ENCODE assay signal across 12 mouse cellular contexts in genomic region chr9:62407357-62408146, GRCm38 (mm10).
DNase-seq lines count a peak whose midpoint lies in the region; ATAC-seq and TF ChIP-seq lines count a peak whose summit lies in the region.
"Had no signal": no experiment of that assay in that cellular context is flagged by ENCODE, and none has a peak within 500 bp of the region (broad histone marks: within the 10 kb centered on the region; RNA-seq: fewer than 3 reads in every experiment).

No protein-coding gene starts in this region.

- DNase-seq in heart, adult 2 months: peak in 1 of 2 experiments; percentile 34
- peak; percentile 50 for DNase-seq in lung, postnatal 14 days
- no peak for DNase-seq in spleen, postnatal 36 days (ENCODE audit: low spot score in 2 of 2)
- DNase-seq in forebrain, postnatal 0 days: no peak
- DNase-seq: B cell, adult 2 months; layer of hippocampus, adult 9-11 months; right cerebral cortex, postnatal 14 days had no signal

- H3K9me3 ChIP-seq in heart, embryonic 12.5 days (replicated peaks): peaks cover 9% of the 10 kb centered on the region; the same call in 1 of the 2 replicates
- H3K9me3 ChIP-seq in ES-Bruce4 (replicated peaks; ENCODE audit: control insufficient read depth, insufficient read depth, low read length, poor library complexity, severe bottlenecking): peaks cover 3% of the 10 kb centered on the region; the same call in 1 of the 2 replicates
- H3K9me3 ChIP-seq in kidney, embryonic 16.5 days (ENCODE audit: low read length): no peaks in the 10 kb centered on the region
- no peaks in the 10 kb centered on the region for H3K9me3 ChIP-seq in forebrain, postnatal 0 days (ENCODE audit: low read length)

- H3K27me3 ChIP-seq in heart, adult 2 months (ENCODE audit: control insufficient read depth, insufficient read depth, low read length): no peaks in the 10 kb centered on the region
- no peaks in the 10 kb centered on the region for H3K27me3 ChIP-seq in heart, embryonic 12.5 days (replicated peaks)
- no peaks in the 10 kb centered on the region for H3K27me3 ChIP-seq in ES-Bruce4 (ENCODE audit: control insufficient read depth, insufficient read depth, low read length, poor library complexity, severe bottlenecking)
- H3K27me3 ChIP-seq in kidney, embryonic 16.5 days (ENCODE audit: insufficient read depth, low read length): no peaks in the 10 kb centered on the region
- no peaks in the 10 kb centered on the region for H3K27me3 ChIP-seq in forebrain, postnatal 0 days (ENCODE audit: insufficient read depth, low read length)
- H3K27me3 ChIP-seq: limb, embryonic 13.5 days had no signal

- H3K4me1 ChIP-seq in heart, adult 2 months (ENCODE audit: control insufficient read depth, insufficient read depth, low read length): no peaks in the 10 kb centered on the region; the same call in 1 of the 2 replicates
- peaks cover 17% of the 10 kb centered on the region; the same call in 1 of the 2 replicates for H3K4me1 ChIP-seq in heart, embryonic 12.5 days (replicated peaks)
- H3K4me1 ChIP-seq in ES-Bruce4 (ENCODE audit: control insufficient read depth, insufficient read depth, low read length): no peaks in the 10 kb centered on the region
- no peaks in the 10 kb centered on the region for H3K4me1 ChIP-seq in kidney, embryonic 16.5 days (ENCODE audit: insufficient read depth, low read length)
- H3K4me1 ChIP-seq in forebrain, postnatal 0 days (ENCODE audit: insufficient read depth): no peaks in the 10 kb centered on the region
- H3K4me1 ChIP-seq: limb, embryonic 13.5 days had no signal

- no peak overlapping the region for H3K9ac ChIP-seq in heart, adult 2 months (ENCODE audit: low read depth, low read length)
- H3K9ac ChIP-seq in heart, embryonic 12.5 days: no peak overlapping the region
- H3K9ac ChIP-seq in ES-Bruce4 (ENCODE audit: low read depth, poor library complexity, severe bottlenecking): no peak overlapping the region
- H3K9ac ChIP-seq in kidney, embryonic 16.5 days (replicated peaks; ENCODE audit: low read length): no peak overlapping the region
- H3K9ac ChIP-seq in forebrain, postnatal 0 days: no peak overlapping the region
- H3K9ac ChIP-seq: limb, embryonic 13.5 days had no signal

- peak overlapping the region; percentile 80 for H3K27ac ChIP-seq in heart, adult 2 months
- H3K27ac ChIP-seq in heart, embryonic 12.5 days (ENCODE audit: poor library complexity, severe bottlenecking): no peak overlapping the region
- H3K27ac ChIP-seq in ES-Bruce4 (ENCODE audit: insufficient read depth, low read length): peak overlapping the region; percentile 93
- no peak overlapping the region for H3K27ac ChIP-seq in kidney, embryonic 16.5 days (ENCODE audit: low read length)
- no peak overlapping the region for H3K27ac ChIP-seq in forebrain, postnatal 0 days (ENCODE audit: low read depth, low read length)
- H3K27ac ChIP-seq: limb, embryonic 13.5 days had no signal

- H3K79me2 ChIP-seq in heart, adult 2 months (replicated peaks; ENCODE audit: control insufficient read depth, insufficient read depth, low read length): no peaks in the 10 kb centered on the region

- ATAC-seq in heart, embryonic 12.5 days (ENCODE audit: insufficient number of reproducible peaks, low FRiP score): no peak
- ATAC-seq in hematopoietic stem cell, adult 5-6 weeks (replicated peaks in 1 of 2; ENCODE audit: insufficient read depth in 1 of 2, low FRiP score in 2 of 2, low TSS enrichment in 1 of 2, low read depth in 1 of 2, poor library complexity in 2 of 2, severe bottlenecking in 2 of 2): peak; percentile 62
- ATAC-seq in kidney, embryonic 16.5 days (ENCODE audit: low FRiP score, low TSS enrichment): no peak
- no peak for ATAC-seq in forebrain, postnatal 0 days

- intact Hi-C loops in heart, adult 2 months (cut with DNase I): no loop called here

- WGBS in heart, adult 2 months: 45% methylated on average over 5 of the region's 5 CpGs
- WGBS in heart, embryonic 12.5 days: 39% methylated on average over 5 of the region's 5 CpGs
- 80% methylated on average over 5 of the region's 5 CpGs for WGBS in kidney, embryonic 16.5 days
- 87% methylated on average over 5 of the region's 5 CpGs for WGBS in forebrain, postnatal 0 days

- peak; percentile 68; the same call in 1 of the 2 replicates for TF ChIP-seq EP300 in heart, adult 2 months (IDR thresholded peaks at IDR 0.05; ENCODE audit: insufficient read depth, low read depth, low read length)
- TF ChIP-seq EP300 in ES-Bruce4 (IDR thresholded peaks at IDR 0.05; ENCODE audit: insufficient read depth, low read depth, low read length): no peak

- H3K4me3 ChIP-seq in heart, adult 2 months: no peak overlapping the region
- H3K4me3 ChIP-seq in heart, embryonic 12.5 days: no peak overlapping the region
- no peak overlapping the region for H3K4me3 ChIP-seq in ES-Bruce4 (ENCODE audit: low read depth, low read length)
- no peak overlapping the region for H3K4me3 ChIP-seq in kidney, embryonic 16.5 days (ENCODE audit: low read length)
- no peak overlapping the region for H3K4me3 ChIP-seq in forebrain, postnatal 0 days (ENCODE audit: low read depth, low read length)
- H3K4me3 ChIP-seq: limb, embryonic 13.5 days had no signal

- TF ChIP-seq CTCF in heart, adult 2 months (IDR thresholded peaks at IDR 0.05): peak; percentile 56
- no peak for TF ChIP-seq CTCF in ES-Bruce4 (IDR thresholded peaks at IDR 0.05; ENCODE audit: low read depth, low read length)
- no peak for TF ChIP-seq CTCF in forebrain, postnatal 0 days (IDR thresholded peaks at IDR 0.05; ENCODE audit: low read depth)

- H3K36me3 ChIP-seq in heart, adult 2 months (ENCODE audit: control insufficient read depth, insufficient read depth, low read length): no peaks in the 10 kb centered on the region
- no peaks in the 10 kb centered on the region for H3K36me3 ChIP-seq in heart, embryonic 12.5 days
- no peaks in the 10 kb centered on the region for H3K36me3 ChIP-seq in ES-Bruce4 (ENCODE audit: control insufficient read depth, insufficient read depth, low read length, poor library complexity, severe bottlenecking)
- H3K36me3 ChIP-seq in kidney, embryonic 16.5 days (ENCODE audit: insufficient read depth, low read length): no peaks in the 10 kb centered on the region
- H3K36me3 ChIP-seq in forebrain, postnatal 0 days (ENCODE audit: insufficient read depth): no peaks in the 10 kb centered on the region
- H3K36me3 ChIP-seq: limb, embryonic 13.5 days had no signal

- no peak overlapping the region for H3K4me2 ChIP-seq in heart, embryonic 12.5 days
- no peak overlapping the region for H3K4me2 ChIP-seq in kidney, embryonic 16.5 days (replicated peaks; ENCODE audit: low read depth, low read length)
- H3K4me2 ChIP-seq in forebrain, postnatal 0 days (ENCODE audit: low read depth): no peak overlapping the region
- H3K4me2 ChIP-seq: limb, embryonic 13.5 days had no signal

- peak; percentile 60; the same call in 1 of the 2 replicates for TF ChIP-seq POLR2A in heart, adult 2 months (IDR thresholded peaks at IDR 0.05; ENCODE audit: insufficient read depth, low read depth, low read length)
- TF ChIP-seq POLR2A in ES-Bruce4 (IDR thresholded peaks at IDR 0.05; ENCODE audit: insufficient read depth, low read length): no peak

Comparison
In these comparisons a context has a peak if more than half of its experiments do, and no peak if none do; other contexts are left out.
1. H3K27ac ChIP-seq: peak in heart, adult 2 months (single experiment) and ES-Bruce4 (single experiment); none in heart, embryonic 12.5 days (single experiment), kidney, embryonic 16.5 days (single experiment) and forebrain, postnatal 0 days (single experiment).
2. ATAC-seq: peak in hematopoietic stem cell, adult 5-6 weeks (2 of 2); none in heart, embryonic 12.5 days (single experiment), kidney, embryonic 16.5 days (single experiment) and forebrain, postnatal 0 days (single experiment).